Comparison of ENCODE assay signal across 31 mouse cellular contexts in the genomic region with DNA sequence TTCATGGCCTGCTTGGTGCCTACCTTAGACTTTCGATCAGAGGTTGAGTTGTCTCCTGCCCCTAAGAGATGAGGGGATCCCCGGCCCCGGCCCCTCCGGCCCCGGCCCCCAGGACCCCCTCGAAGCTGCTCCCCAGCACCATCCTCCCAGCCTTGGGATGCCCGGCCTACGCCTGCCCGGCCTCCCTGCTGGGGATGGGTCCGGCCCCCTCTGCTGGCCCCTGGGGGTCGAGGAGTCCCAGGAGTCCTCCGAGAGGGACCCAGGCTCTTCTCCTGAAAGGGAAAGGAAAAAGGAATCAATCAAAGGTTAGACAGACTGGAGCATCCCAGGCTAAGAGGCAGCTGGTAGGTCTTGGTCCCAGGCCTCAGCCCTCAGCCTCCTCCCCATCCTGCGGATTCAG. TPM values are rescaled to one million over a fixed set of nuclear protein-coding genes. Genes with fewer than 3 reads are reported as not detected.
"Had no signal": no experiment of that assay in that cellular context is flagged by ENCODE, and none has a peak within 500 bp of the region (broad histone marks: within the 10 kb centered on the region; RNA-seq: fewer than 3 reads in every experiment).

No protein-coding gene starts in this region.

- H3K4me2 ChIP-seq: heart, embryonic 12.5 days; heart, embryonic 13.5 days; heart, embryonic 15.5 days; hindbrain, embryonic 12.5 days; hindbrain, embryonic 13.5 days; hindbrain, embryonic 14.5 days; hindbrain, embryonic 15.5 days; intestine, embryonic 15.5 days; kidney, embryonic 15.5 days had no signal

- H3K9ac ChIP-seq: heart, embryonic 12.5 days; heart, embryonic 13.5 days; heart, embryonic 15.5 days; hindbrain, embryonic 12.5 days; hindbrain, embryonic 13.5 days; hindbrain, embryonic 14.5 days; hindbrain, embryonic 15.5 days; intestine, embryonic 15.5 days; kidney, embryonic 15.5 days had no signal

- H3K27ac ChIP-seq: heart, embryonic 13.5 days; heart, embryonic 15.5 days; hindbrain, embryonic 12.5 days; hindbrain, embryonic 13.5 days; hindbrain, embryonic 14.5 days; hindbrain, embryonic 15.5 days; intestine, embryonic 15.5 days; kidney, embryonic 15.5 days; kidney, postnatal 0 days; layer of hippocampus, adult 2 months; left cerebral cortex, adult 2 months had no signal

- DNase-seq: heart, postnatal 10 days; heart, postnatal 14 days; heart, postnatal 36 days; heart, postnatal 4 days; kidney, adult 11 months; kidney, adult 18-20 months; kidney, adult 2 months; kidney, adult 8-10 months; kidney, adult 9 months; kidney, postnatal 10 days; kidney, postnatal 14 days; kidney, postnatal 36 days; kidney, postnatal 4 days; layer of hippocampus, adult 9-11 months; layer of hippocampus, postnatal 36 days had no signal

- H3K27me3 ChIP-seq: heart, embryonic 12.5 days; heart, embryonic 13.5 days; heart, embryonic 15.5 days; hindbrain, embryonic 12.5 days; hindbrain, embryonic 13.5 days; hindbrain, embryonic 15.5 days; intestine, embryonic 15.5 days; kidney, embryonic 15.5 days had no signal

- H3K9me3 ChIP-seq: heart, embryonic 12.5 days; heart, embryonic 13.5 days; heart, embryonic 15.5 days; hindbrain, embryonic 12.5 days; hindbrain, embryonic 13.5 days; hindbrain, embryonic 15.5 days; intestine, embryonic 15.5 days; kidney, embryonic 15.5 days had no signal

- H3K4me3 ChIP-seq: heart, embryonic 12.5 days; heart, embryonic 13.5 days; heart, embryonic 15.5 days; hindbrain, embryonic 12.5 days; hindbrain, embryonic 13.5 days; hindbrain, embryonic 15.5 days; intestine, embryonic 15.5 days; kidney, embryonic 15.5 days; layer of hippocampus, adult 2 months; left cerebral cortex, adult 2 months had no signal

- ATAC-seq: hindbrain, embryonic 16.5 days; inflammation-experienced regulatory T-cells, adult 6 months; intestine, embryonic 15.5 days; intestine, embryonic 16.5 days; intestine, postnatal 0 days had no signal

RNA-seq across cellular contexts. Expression of gene C5ar2, which starts 38.4 kb away (rescaled TPM):
- polyA plus RNA-seq: hindbrain, embryonic 12.5 days; hindbrain, embryonic 14.5 days had no signal
